Mouse (Mus musculus): ENCODE data around the gene Zswim4. TPM values are rescaled to one million over a fixed set of nuclear protein-coding genes. Genes with fewer than 3 reads are reported as not detected.
A peak's percentile ranks its signal among the peaks of the same experiment; 100 is the strongest.

Zswim4 gene
- total and polyA plus RNA-seq, 2 experiments, result 2.8 to 8.4 TPM

DNA sequence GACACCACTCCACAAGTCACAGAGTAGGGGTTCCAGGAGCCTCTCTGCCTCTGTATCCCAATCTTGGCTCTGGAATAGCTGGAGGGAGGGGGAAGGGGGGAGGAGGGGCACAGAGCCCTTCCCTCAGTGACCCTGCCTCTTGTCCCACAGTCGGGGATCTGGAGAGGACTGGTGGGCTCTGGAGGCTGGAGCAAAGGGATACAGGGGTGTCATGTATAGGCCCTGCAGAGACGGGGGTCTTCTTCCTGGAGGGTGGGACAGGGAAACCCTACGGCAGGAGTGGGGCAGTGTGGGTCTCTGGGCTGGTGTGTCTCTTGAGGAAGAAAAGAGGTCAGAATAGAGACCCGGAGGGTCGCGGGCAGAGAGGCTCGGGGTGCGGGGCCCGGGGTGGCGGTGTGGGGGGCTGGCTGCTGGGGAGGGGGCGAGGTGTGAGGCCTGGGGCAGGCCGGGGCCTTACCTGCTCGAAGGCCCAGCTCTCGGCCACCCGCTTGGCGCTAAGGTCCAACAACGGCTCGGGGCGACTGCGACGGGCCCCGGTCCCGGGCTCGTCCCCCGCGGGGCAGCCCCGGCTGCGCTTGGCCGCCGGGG lies 351 bp downstream of the Zswim4 start:
- Histone ChIP-seq H3K79me2 (ENCODE audit: control insufficient read depth, insufficient read depth, low read length) (no peaks in the 10 kb centered on the region; the same call in 1 of the 2 replicates), H3K4me3 (ENCODE audit: insufficient read depth, low read depth, low read length) (peak overlapping the region; percentile 73), H3K4me1 (ENCODE audit: control insufficient read depth, insufficient read depth, low read length) (peaks cover 10% of the 10 kb centered on the region), H3K9ac (ENCODE audit: low read depth, low read length) (peak overlapping the region; percentile 83), H3K27me3 (ENCODE audit: control insufficient read depth, insufficient read depth, low read length) (no peaks in the 10 kb centered on the region), H3K36me3 (ENCODE audit: control insufficient read depth, insufficient read depth, low read length) (no peaks in the 10 kb centered on the region; the same call in 1 of the 2 replicates), H3K27ac (replicated peaks; ENCODE audit: insufficient read depth, low read depth, low read length) (peak overlapping the region; percentile 36; the same call in 1 of the 2 replicates)
- WGBS, result 1% methylated on average over 28 of the region's 30 CpGs
- DNase-seq (ENCODE audit: extremely low read depth, low read depth, low spot score), result no peak
- no peak for TF ChIP-seq CTCF (IDR thresholded peaks at IDR 0.05; ENCODE audit: low read depth, low read length)
- TF ChIP-seq POLR2A (IDR thresholded peaks at IDR 0.05; ENCODE audit: extremely low read depth, insufficient read depth, low read length), result no peak

DNA sequence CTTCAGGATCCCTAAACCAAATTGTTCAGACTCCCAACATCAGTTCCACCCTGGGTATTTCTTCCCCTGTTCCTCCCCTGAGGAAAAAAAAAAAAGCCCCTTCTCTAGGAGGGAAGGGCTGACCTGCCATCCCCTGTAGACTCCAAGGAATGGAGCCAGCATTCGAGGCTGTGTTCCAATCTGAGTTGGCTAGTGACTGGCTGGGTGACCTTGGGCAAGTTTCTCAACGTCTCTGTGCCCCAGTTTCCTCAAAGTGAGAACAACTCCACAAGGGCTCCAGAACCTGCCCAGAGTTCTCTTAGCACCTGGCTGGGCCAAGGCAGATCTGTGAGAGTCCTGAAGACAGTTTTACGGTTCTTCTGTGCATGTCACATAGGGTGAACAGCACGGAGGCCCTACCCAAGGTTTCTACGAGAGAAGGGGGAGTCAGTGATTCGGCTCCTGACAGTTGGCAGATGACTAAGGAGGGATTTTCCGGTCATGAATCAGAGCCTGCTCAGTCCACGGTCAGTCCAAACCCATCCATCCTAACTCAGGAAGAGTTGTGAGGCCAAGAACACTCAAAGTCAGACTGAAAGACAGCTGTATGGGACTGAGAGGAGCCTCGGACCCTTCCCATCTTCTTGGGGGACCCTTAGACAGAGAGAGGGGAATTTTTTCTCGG lies 977 bp downstream of the Zswim4 start:
- Histone ChIP-seq H3K36me3 (ENCODE audit: control insufficient read depth, insufficient read depth, low read length) (no peaks in the 10 kb centered on the region; the same call in 1 of the 2 replicates), H3K9ac (ENCODE audit: low read depth, low read length) (peak overlapping the region; percentile 83), H3K27ac (replicated peaks; ENCODE audit: insufficient read depth, low read depth, low read length) (0 out of 2 replicates have a peak overlapping the region, but pooled peaks have one; percentile 3), H3K27me3 (ENCODE audit: control insufficient read depth, insufficient read depth, low read length) (no peaks in the 10 kb centered on the region), H3K4me1 (ENCODE audit: control insufficient read depth, insufficient read depth, low read length) (peaks cover 10% of the 10 kb centered on the region), H3K79me2 (ENCODE audit: control insufficient read depth, insufficient read depth, low read length) (no peaks in the 10 kb centered on the region; the same call in 1 of the 2 replicates), H3K4me3 (ENCODE audit: insufficient read depth, low read depth, low read length) (peak overlapping the region; percentile 73)
- no peak for TF ChIP-seq POLR2A (IDR thresholded peaks at IDR 0.05; ENCODE audit: extremely low read depth, insufficient read depth, low read length)
- TF ChIP-seq CTCF (IDR thresholded peaks at IDR 0.05; ENCODE audit: low read depth, low read length), result no peak
- WGBS, result 7% methylated on average over 10 of the region's 10 CpGs
- DNase-seq (ENCODE audit: extremely low read depth, low read depth, low spot score), result peak; percentile 44

DNA sequence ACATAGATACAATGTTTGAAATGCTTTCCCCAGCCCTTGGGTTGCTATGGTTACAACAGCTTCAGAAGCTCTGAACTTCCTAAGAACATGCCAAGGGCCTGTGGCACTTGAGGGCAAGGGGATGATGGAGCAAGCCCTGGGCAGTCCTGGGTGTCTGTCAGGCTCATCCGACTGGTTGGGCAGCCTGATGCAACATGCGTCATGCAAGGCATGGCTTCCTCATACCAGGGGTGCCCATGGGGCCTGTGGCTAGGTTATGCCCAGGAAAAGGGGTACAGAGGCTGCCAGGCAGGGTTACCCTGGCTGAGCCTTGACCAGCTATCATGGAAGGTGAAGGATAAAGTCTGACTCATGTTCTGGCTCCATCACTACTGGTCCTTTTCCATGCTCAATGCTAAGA lies 3.8 kb downstream of the Zswim4 start:
- TF ChIP-seq CTCF (IDR thresholded peaks at IDR 0.05; ENCODE audit: low read depth, low read length) (no peak), POLR2A (IDR thresholded peaks at IDR 0.05; ENCODE audit: extremely low read depth, insufficient read depth, low read length) (no peak)
- 88% methylated on average over 2 of the region's 2 CpGs for WGBS
- Histone ChIP-seq H3K79me2 (ENCODE audit: control insufficient read depth, insufficient read depth, low read length) (no peaks in the 10 kb centered on the region; the same call in 1 of the 2 replicates), H3K27ac (replicated peaks; ENCODE audit: insufficient read depth, low read depth, low read length) (no peak overlapping the region), H3K4me3 (ENCODE audit: insufficient read depth, low read depth, low read length) (no peak overlapping the region), H3K4me1 (ENCODE audit: control insufficient read depth, insufficient read depth, low read length) (peaks cover 10% of the 10 kb centered on the region), H3K27me3 (ENCODE audit: control insufficient read depth, insufficient read depth, low read length) (no peaks in the 10 kb centered on the region), H3K9ac (ENCODE audit: low read depth, low read length) (no peak overlapping the region), H3K36me3 (ENCODE audit: control insufficient read depth, insufficient read depth, low read length) (peaks cover 10% of the 10 kb centered on the region)
- no peak for DNase-seq (ENCODE audit: extremely low read depth, low read depth, low spot score)

DNA sequence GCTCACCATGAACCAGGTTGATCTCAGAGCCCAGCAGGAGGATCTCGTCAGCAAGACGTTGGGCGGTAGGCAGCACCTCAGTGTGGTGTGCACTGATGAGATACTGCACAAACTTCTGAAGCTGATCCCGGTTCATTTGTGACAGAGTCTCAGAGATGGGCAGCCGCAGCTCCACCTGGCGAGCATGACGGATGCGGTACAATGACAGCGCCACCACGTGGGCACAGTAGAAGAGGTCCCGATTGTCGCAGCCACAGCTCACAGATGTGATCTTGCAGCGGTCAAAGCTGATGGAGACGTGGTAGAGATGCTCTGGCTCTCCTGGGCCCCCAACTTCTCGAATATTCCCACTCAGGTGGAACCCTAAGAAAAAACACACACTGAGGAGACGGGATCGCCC lies 6.1 kb downstream of the Zswim4 start:
- Histone ChIP-seq H3K79me2 (ENCODE audit: control insufficient read depth, insufficient read depth, low read length) (no peaks in the 10 kb centered on the region; the same call in 1 of the 2 replicates), H3K27me3 (ENCODE audit: control insufficient read depth, insufficient read depth, low read length) (no peaks in the 10 kb centered on the region), H3K4me3 (ENCODE audit: insufficient read depth, low read depth, low read length) (no peak overlapping the region), H3K9ac (ENCODE audit: low read depth, low read length) (no peak overlapping the region), H3K27ac (replicated peaks; ENCODE audit: insufficient read depth, low read depth, low read length) (no peak overlapping the region), H3K4me1 (ENCODE audit: control insufficient read depth, insufficient read depth, low read length) (peaks cover 4% of the 10 kb centered on the region; the same call in 1 of the 2 replicates), H3K36me3 (ENCODE audit: control insufficient read depth, insufficient read depth, low read length) (peaks cover 19% of the 10 kb centered on the region)
- no peak for DNase-seq (ENCODE audit: extremely low read depth, low read depth, low spot score)
- no peak for TF ChIP-seq CTCF (IDR thresholded peaks at IDR 0.05; ENCODE audit: low read depth, low read length)
- TF ChIP-seq POLR2A (IDR thresholded peaks at IDR 0.05; ENCODE audit: extremely low read depth, insufficient read depth, low read length), result no peak
- WGBS, result 85% methylated on average over 17 of the region's 17 CpGs

DNA sequence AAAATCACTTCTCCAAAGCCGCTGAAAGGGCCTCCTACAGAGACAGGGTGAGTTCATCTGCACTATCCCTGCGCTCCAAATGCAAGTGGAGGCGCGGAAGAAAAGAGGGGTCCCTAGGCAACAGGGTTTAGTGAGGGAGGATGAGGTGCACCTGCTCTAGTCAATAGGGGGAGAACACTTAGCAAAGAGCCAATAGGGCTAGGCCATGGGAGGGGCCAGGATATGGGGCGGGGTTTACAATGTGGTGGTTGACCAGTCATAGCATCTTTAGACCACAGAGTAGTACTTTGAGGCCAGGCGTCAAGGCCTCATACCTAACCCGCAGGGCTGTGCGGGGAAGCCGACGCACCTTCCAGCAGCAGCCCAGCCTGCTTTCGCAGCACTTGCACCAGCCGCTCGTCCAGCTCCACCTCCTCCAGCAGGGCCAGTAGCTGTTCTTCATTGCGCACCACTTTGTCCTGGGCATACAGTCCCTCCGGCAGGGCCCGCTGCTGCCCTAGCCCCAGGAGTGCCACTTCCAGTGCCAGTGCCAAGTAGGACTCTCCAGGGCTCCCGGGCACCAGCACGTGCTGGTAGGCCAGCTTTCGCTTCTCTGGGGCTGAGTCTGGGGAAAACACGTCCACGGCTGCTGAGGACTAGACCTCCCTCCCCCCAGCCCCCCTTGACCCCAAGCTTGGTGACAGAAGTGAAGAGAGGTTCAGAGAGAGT lies 13.4 kb downstream of the Zswim4 start:
- Histone ChIP-seq H3K9ac (ENCODE audit: low read depth, low read length) (no peak overlapping the region), H3K4me1 (ENCODE audit: control insufficient read depth, insufficient read depth, low read length) (no peaks in the 10 kb centered on the region), H3K79me2 (ENCODE audit: control insufficient read depth, insufficient read depth, low read length) (no peaks in the 10 kb centered on the region), H3K27me3 (ENCODE audit: control insufficient read depth, insufficient read depth, low read length) (no peaks in the 10 kb centered on the region), H3K36me3 (ENCODE audit: control insufficient read depth, insufficient read depth, low read length) (peaks cover 27% of the 10 kb centered on the region), H3K4me3 (ENCODE audit: insufficient read depth, low read depth, low read length) (no peak overlapping the region), H3K27ac (replicated peaks; ENCODE audit: insufficient read depth, low read depth, low read length) (no peak overlapping the region)
- no peak for DNase-seq (ENCODE audit: extremely low read depth, low read depth, low spot score)
- WGBS, result 94% methylated on average over 21 of the region's 21 CpGs
- TF ChIP-seq POLR2A (IDR thresholded peaks at IDR 0.05; ENCODE audit: extremely low read depth, insufficient read depth, low read length) (no peak), CTCF (IDR thresholded peaks at IDR 0.05; ENCODE audit: low read depth, low read length) (no peak)

Data from liver, adult 2 months (tissue).